Mouse (Mus musculus): ENCODE data around the gene Hint3. TPM values are rescaled to one million over a fixed set of nuclear protein-coding genes. Genes with fewer than 3 reads are reported as not detected.

The Hint3 gene
- total and polyA plus RNA-seq, 2 experiments from 2014 or later, result 15.6 to 30.8 TPM

GRCm38 (mm10) chr10:30600094-30600534, 29.3 kb downstream of the Hint3 start:
- H3K36me3 ChIP-seq (ENCODE audit: insufficient read depth), result peaks cover 17% of the 10 kb centered on the region
- no peaks in the 10 kb centered on the region for H3K9me3 ChIP-seq (ENCODE audit: low read length)
- H3K27ac ChIP-seq (ENCODE audit: low read depth, low read length), result peak overlapping the region; percentile 88
- H3K4me3 ChIP-seq (ENCODE audit: low read depth, low read length), result peak overlapping the region; percentile 87
- H3K27me3 ChIP-seq (ENCODE audit: insufficient read depth, low read length), result no peaks in the 10 kb centered on the region
- TF ChIP-seq CTCF (IDR thresholded peaks at IDR 0.05; ENCODE audit: low read depth), result no peak
- WGBS, result under 1% methylated on average over 27 of the region's 27 CpGs
- H3K9ac ChIP-seq, result peak overlapping the region; percentile 84
- ATAC-seq (peak; percentile 63), DNase-seq (no peak)
- peak overlapping the region; percentile 78 for H3K4me2 ChIP-seq (ENCODE audit: low read depth)
- peaks cover 11% of the 10 kb centered on the region; the same call in 1 of the 2 replicates for H3K4me1 ChIP-seq (ENCODE audit: insufficient read depth)

GRCm38 (mm10) chr10:30587037-30587436, 42.4 kb downstream of the Hint3 start:
- 49% methylated on average over 5 of the region's 5 CpGs for WGBS

GRCm38 (mm10) chr10:30585691-30586090, 43.7 kb downstream of the Hint3 start:
- H3K9ac ChIP-seq, result no peak overlapping the region
- H3K9me3 ChIP-seq (ENCODE audit: low read length), result no peaks in the 10 kb centered on the region
- 92% methylated on average over 1 of the region's 1 CpGs for WGBS
- no peak overlapping the region for H3K4me2 ChIP-seq (ENCODE audit: low read depth)
- no peaks in the 10 kb centered on the region for H3K27me3 ChIP-seq (ENCODE audit: insufficient read depth, low read length)
- peaks cover 20% of the 10 kb centered on the region for H3K36me3 ChIP-seq (ENCODE audit: insufficient read depth)
- no peak overlapping the region for H3K4me3 ChIP-seq (ENCODE audit: low read depth, low read length)
- H3K4me1 ChIP-seq (ENCODE audit: insufficient read depth), result no peaks in the 10 kb centered on the region
- ATAC-seq, result no peak
- H3K27ac ChIP-seq (ENCODE audit: low read depth, low read length), result no peak overlapping the region
- no peak for DNase-seq
- TF ChIP-seq CTCF (IDR thresholded peaks at IDR 0.05; ENCODE audit: low read depth), result no peak

More at GRCm38 (mm10) chr10:30587037-30587436, 42.4 kb downstream of the Hint3 start:
- Histone ChIP-seq H3K36me3 (ENCODE audit: insufficient read depth) (peaks cover 18% of the 10 kb centered on the region), H3K27me3 (ENCODE audit: insufficient read depth, low read length) (no peaks in the 10 kb centered on the region), H3K9me3 (ENCODE audit: low read length) (no peaks in the 10 kb centered on the region), H3K4me1 (ENCODE audit: insufficient read depth) (no peaks in the 10 kb centered on the region), H3K4me3 (ENCODE audit: low read depth, low read length) (no peak overlapping the region), H3K9ac (no peak overlapping the region), H3K4me2 (ENCODE audit: low read depth) (no peak overlapping the region), H3K27ac (ENCODE audit: low read depth, low read length) (no peak overlapping the region)
- peak; percentile 52 for TF ChIP-seq CTCF (IDR thresholded peaks at IDR 0.05; ENCODE audit: low read depth)
- ATAC-seq, result peak; percentile 83
- peak; percentile 69 for DNase-seq

GRCm38 (mm10) chr10:30577670-30578280, 51.7 kb downstream of the Hint3 start:
- Histone ChIP-seq H3K27me3 (ENCODE audit: insufficient read depth, low read length) (no peaks in the 10 kb centered on the region), H3K9ac (no peak overlapping the region), H3K4me2 (ENCODE audit: low read depth) (no peak overlapping the region), H3K27ac (ENCODE audit: low read depth, low read length) (no peak overlapping the region), H3K4me3 (ENCODE audit: low read depth, low read length) (no peak overlapping the region), H3K36me3 (ENCODE audit: insufficient read depth) (peaks cover 9% of the 10 kb centered on the region; the same call in 1 of the 2 replicates), H3K9me3 (ENCODE audit: low read length) (no peaks in the 10 kb centered on the region), H3K4me1 (ENCODE audit: insufficient read depth) (no peaks in the 10 kb centered on the region)
- DNase-seq (no peak), ATAC-seq (no peak)
- no peak for TF ChIP-seq CTCF (IDR thresholded peaks at IDR 0.05; ENCODE audit: low read depth)
- 97% methylated on average over 5 of the region's 5 CpGs for WGBS

GRCm38 (mm10) chr10:30566364-30566763, 63.1 kb downstream of the Hint3 start:
- ATAC-seq (no peak), DNase-seq (no peak)
- TF ChIP-seq CTCF (IDR thresholded peaks at IDR 0.05; ENCODE audit: low read depth), result no peak
- Histone ChIP-seq H3K9me3 (ENCODE audit: low read length) (no peaks in the 10 kb centered on the region), H3K4me2 (ENCODE audit: low read depth) (no peak overlapping the region), H3K27me3 (ENCODE audit: insufficient read depth, low read length) (no peaks in the 10 kb centered on the region), H3K36me3 (ENCODE audit: insufficient read depth) (peaks cover 13% of the 10 kb centered on the region), H3K4me3 (ENCODE audit: low read depth, low read length) (no peak overlapping the region), H3K9ac (no peak overlapping the region), H3K4me1 (ENCODE audit: insufficient read depth) (no peaks in the 10 kb centered on the region), H3K27ac (ENCODE audit: low read depth, low read length) (no peak overlapping the region)

- no peak overlapping the region for H3K4me2 ChIP-seq (ENCODE audit: low read depth)
- ATAC-seq (no peak), DNase-seq (no peak)
- no peak overlapping the region for H3K4me3 ChIP-seq (ENCODE audit: low read depth, low read length)
- WGBS, result 90% methylated on average over 3 of the region's 3 CpGs
- no peaks in the 10 kb centered on the region for H3K27me3 ChIP-seq (ENCODE audit: insufficient read depth, low read length)
- no peaks in the 10 kb centered on the region for H3K9me3 ChIP-seq (ENCODE audit: low read length)
- H3K9ac ChIP-seq, result no peak overlapping the region
- no peak overlapping the region for H3K27ac ChIP-seq (ENCODE audit: low read depth, low read length)
- TF ChIP-seq CTCF (IDR thresholded peaks at IDR 0.05; ENCODE audit: low read depth), result no peak
- no peaks in the 10 kb centered on the region for H3K4me1 ChIP-seq (ENCODE audit: insufficient read depth)
- H3K36me3 ChIP-seq (ENCODE audit: insufficient read depth), result peaks cover 17% of the 10 kb centered on the region
These were observed 64.8 kb downstream of the Hint3 start for GRCm38 (mm10) chr10:30564651-30565050.

Other genes with a start within 250 kb of the Hint3 start
- gene Trmt11, start 28.9 kb downstream of the Hint3 start, total RNA-seq (2014; rRNA removed), result 13.9 and 18.3 TPM in 2 replicates
- gene Trmt11, start 28.9 kb downstream of the Hint3 start, polyA plus RNA-seq (2015; fragmentation: Nextera tagmentation; extraction: Ambion mirVana), result 16.2 and 19.9 TPM in 2 replicates
- 21.1 and 22.7 TPM in 2 replicates for gene Ncoa7, start 173.7 kb upstream of the Hint3 start, total RNA-seq (2014; rRNA removed)
- 9.2 and 19.1 TPM in 2 replicates for gene Ncoa7, start 173.7 kb upstream of the Hint3 start, polyA plus RNA-seq (2015; fragmentation: Nextera tagmentation; extraction: Ambion mirVana)
- gene Hey2, start 213.2 kb upstream of the Hint3 start, total RNA-seq (2014; rRNA removed), result 5.5 and 7.7 TPM in 2 replicates
- 2.0 and 2.7 TPM in 2 replicates for gene Hey2, start 213.2 kb upstream of the Hint3 start, polyA plus RNA-seq (2015; fragmentation: Nextera tagmentation; extraction: Ambion mirVana)

Data from forebrain, postnatal 0 days (tissue).